Mouse (Mus musculus): ENCODE results near the gene Mfap2. TPM values are rescaled to one million over a fixed set of nuclear protein-coding genes. Genes with fewer than 3 reads are reported as not detected.

The Mfap2 gene
- polyA plus RNA-seq, 1 experiment from 2014 or later, result 344 TPM

GRCm38 (mm10) chr4:141064104-141064659 is 54.0 kb downstream of the Mfap2 start:
- ATAC-seq (ENCODE audit: low FRiP score), result no peak
- no peaks in the 10 kb centered on the region for H3K27me3 ChIP-seq
- 80% methylated on average over 4 of the region's 4 CpGs for WGBS

DNA sequence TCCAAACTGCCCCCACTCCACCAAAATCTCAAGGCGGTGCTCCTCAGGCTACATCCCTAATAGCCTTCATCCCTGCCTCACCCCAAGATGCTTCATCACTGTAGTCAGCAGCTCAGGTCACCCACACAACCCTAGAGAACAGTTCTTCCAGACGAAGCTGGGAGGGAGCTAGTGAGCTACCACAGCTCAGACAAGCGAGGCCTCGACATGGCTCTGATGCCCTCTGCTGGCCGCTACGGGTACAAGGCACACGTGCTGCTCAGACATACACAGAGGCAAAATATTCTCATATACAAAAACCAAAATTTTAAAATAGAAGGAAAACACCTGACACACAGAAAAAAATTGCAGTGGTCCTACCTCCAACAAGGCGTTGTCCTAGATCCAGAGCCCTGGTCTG is 54.9 kb downstream of the Mfap2 start:
- WGBS, result 5% methylated on average over 8 of the region's 8 CpGs
- Histone ChIP-seq H3K4me1 (0 out of 2 replicates have a peak, but pooled peaks cover 6% of the 10 kb centered on the region), H3K4me3 (no peak overlapping the region), H3K27me3 (no peaks in the 10 kb centered on the region), H3K9me3 (replicated peaks) (no peaks in the 10 kb centered on the region), H3K36me3 (peaks cover 45% of the 10 kb centered on the region), H3K9ac (no peak overlapping the region), H3K27ac (0 out of 2 replicates have a peak overlapping the region, but pooled peaks have one; percentile 23), H3K4me2 (replicated peaks) (no peak overlapping the region)
- ATAC-seq (ENCODE audit: low FRiP score), result 0 out of 2 replicates have a peak, but pooled peaks have one; percentile 13

More at GRCm38 (mm10) chr4:141064104-141064659, 54.0 kb downstream of the Mfap2 start:
- Histone ChIP-seq H3K4me2 (replicated peaks) (no peak overlapping the region), H3K4me1 (peaks cover 13% of the 10 kb centered on the region), H3K9me3 (replicated peaks) (no peaks in the 10 kb centered on the region), H3K27ac (no peak overlapping the region), H3K9ac (no peak overlapping the region), H3K4me3 (no peak overlapping the region), H3K36me3 (peaks cover 36% of the 10 kb centered on the region)

Other genes starting within 250 kb of the Mfap2 start
- 0.31 and 0.42 TPM in 2 replicates for gene Padi4, start 236.2 kb upstream of the Mfap2 start, polyA plus RNA-seq (2016; fragmentation: Nextera tagmentation; extraction: Ambion mirVana)
- gene Padi3, start 199.8 kb upstream of the Mfap2 start, polyA plus RNA-seq (2016; fragmentation: Nextera tagmentation; extraction: Ambion mirVana), result 0.06 TPM in 1 of 2 replicates, not detected in the other
- gene Padi1, start 164.6 kb upstream of the Mfap2 start, polyA plus RNA-seq (2016; fragmentation: Nextera tagmentation; extraction: Ambion mirVana), result 0.07 and 0.19 TPM in 2 replicates
- gene Padi2, start 104.1 kb upstream of the Mfap2 start, polyA plus RNA-seq (2016; fragmentation: Nextera tagmentation; extraction: Ambion mirVana), result 2.6 and 3.7 TPM in 2 replicates
- gene Sdhb, start 49.2 kb upstream of the Mfap2 start, polyA plus RNA-seq (2016; fragmentation: Nextera tagmentation; extraction: Ambion mirVana), result 349 and 383 TPM in 2 replicates
- gene Atp13a2, start 23.5 kb upstream of the Mfap2 start, polyA plus RNA-seq (2016; fragmentation: Nextera tagmentation; extraction: Ambion mirVana), result 110 and 113 TPM in 2 replicates
- 13.2 and 14.1 TPM in 2 replicates for gene Crocc, start 50.1 kb downstream of the Mfap2 start, polyA plus RNA-seq (2016; fragmentation: Nextera tagmentation; extraction: Ambion mirVana)
- 57.6 and 60.7 TPM in 2 replicates for gene Necap2, start 67.9 kb downstream of the Mfap2 start, polyA plus RNA-seq (2016; fragmentation: Nextera tagmentation; extraction: Ambion mirVana)
- 0.13 TPM in 1 of 2 replicates, not detected in the other for gene Spata21, start 77.9 kb downstream of the Mfap2 start, polyA plus RNA-seq (2016; fragmentation: Nextera tagmentation; extraction: Ambion mirVana)
- 30.7 and 32.4 TPM in 2 replicates for gene Szrd1, start 129.4 kb downstream of the Mfap2 start, polyA plus RNA-seq (2016; fragmentation: Nextera tagmentation; extraction: Ambion mirVana)
- gene Fbxo42, start 137.5 kb downstream of the Mfap2 start, polyA plus RNA-seq (2016; fragmentation: Nextera tagmentation; extraction: Ambion mirVana), result 28.3 and 28.6 TPM in 2 replicates
- 5.8 and 5.9 TPM in 2 replicates for gene Rsg1, start 203.5 kb downstream of the Mfap2 start, polyA plus RNA-seq (2016; fragmentation: Nextera tagmentation; extraction: Ambion mirVana)
- 6.1 and 10.9 TPM in 2 replicates for gene Arhgef19, start 229.1 kb downstream of the Mfap2 start, polyA plus RNA-seq (2016; fragmentation: Nextera tagmentation; extraction: Ambion mirVana)

All from hindbrain, embryonic 12.5 days (tissue).